Mouse (Mus musculus) midbrain, postnatal 0 days (tissue): ENCODE data around the gene Prima1. TPM values are rescaled to one million over a fixed set of nuclear protein-coding genes. Genes with fewer than 3 reads are reported as not detected.

Experiments
- ATAC-seq: fragments of 200-750 bp; cut with Nextera tagmentation; 2 replicates; pipeline ENCODE4 v1.8.0; 2017; ENCODE audit warnings: moderate number of reproducible peaks, mild to moderate bottlenecking, moderate TSS enrichment, moderate library complexity; ENCODE audit not compliant: low FRiP score
- DNase-seq: peaks from one replicate; pipeline ENCODE4 v3.0.0-alpha.2; 2015; ENCODE audit warnings: low spot score
- H3K27ac ChIP-seq: fragments of 300-500 bp; sonication (generic); 2 replicates; pipeline ENCODE4 v1.5.1; 2014; ENCODE audit warnings: low read depth, mild to moderate bottlenecking, low read length, mixed read lengths
- H3K27me3 ChIP-seq: fragments of 300-500 bp; sonication (generic); 2 replicates; pipeline ENCODE4 v1.6.1; 2014; ENCODE audit warnings: low read length, control low read depth, mixed read lengths; ENCODE audit not compliant: insufficient read depth
- H3K36me3 ChIP-seq: fragments of 300-500 bp; sonication (generic); 2 replicates; pipeline ENCODE4 v1.6.1; 2014; ENCODE audit warnings: low read length, control low read depth, mixed read lengths; ENCODE audit not compliant: insufficient read depth
- H3K4me1 ChIP-seq: fragments of 300-500 bp; sonication (generic); 2 replicates; pipeline ENCODE4 v1.6.1; 2014; ENCODE audit warnings: mild to moderate bottlenecking, control low read depth, antibody characterized with exemption, low read length, mixed read lengths; ENCODE audit not compliant: insufficient read depth
- H3K4me2 ChIP-seq: fragments of 300-500 bp; sonication (generic); 2 replicates; pipeline ENCODE4 v1.6.1; 2014; ENCODE audit warnings: low read depth, mild to moderate bottlenecking, low read length, mixed read lengths; ENCODE audit not compliant: poor library complexity, severe bottlenecking
- H3K4me3 ChIP-seq: fragments of 300-500 bp; sonication (generic); 2 replicates; pipeline ENCODE4 v1.5.1; 2014; ENCODE audit warnings: low read depth, mild to moderate bottlenecking, low read length, moderate library complexity
- H3K9ac ChIP-seq: fragments of 300-500 bp; sonication (generic); replicated peaks from 2 replicates; pipeline ENCODE4 v1.6.1; 2014; ENCODE audit warnings: mild to moderate bottlenecking, low read length, moderate library complexity, mixed read lengths; ENCODE audit not compliant: poor library complexity, severe bottlenecking
- H3K9me3 ChIP-seq: fragments of 300-500 bp; sonication (generic); 2 replicates; pipeline ENCODE4 v1.6.1; 2016; ENCODE audit warnings: low read length, control low read depth
- CTCF ChIP-seq: IDR thresholded peaks from 2 replicates; pipeline ENCODE4 v1.5.1; 2016; ENCODE audit warnings: antibody characterized with exemption, mild to moderate bottlenecking
- WGBS: fragments of 180-500 bp; shearing (Covaris S2); extraction: QIAGEN DNeasy Blood & Tissue Kit; methylation state at CpG from one replicate; pipeline ENCODE4 v1.1.7; 2014; 5-methylcytosine and 5-hydroxymethylcytosine counted together
- polyA plus RNA-seq: library from polyadenylated mRNA; unstranded; fragments of >200 nt; fragmentation: Nextera tagmentation; extraction: Ambion mirVana; gene quantifications from 2 replicates; pipeline ENCODE4 v1.2.1, GENCODE M21; 2015
- total RNA-seq: library from RNA; depleted of rRNA; stranded (reverse); fragments of >200 nt; gene quantifications from 2 replicates; pipeline ENCODE4 v1.2.3, GENCODE M21; 2014

Prima1 gene
- total and polyA plus RNA-seq, 2 experiments from 2014 or later, result 0.44 to 0.46 TPM

GRCm38 (mm10) chr12:103215877-103216610, 25.9 kb downstream of the Prima1 start:
- no peak for DNase-seq
- WGBS, result 71% methylated on average over 6 of the region's 6 CpGs
- no peaks in the 10 kb centered on the region for H3K27me3 ChIP-seq

GRCm38 (mm10) chr12:103214797-103215196, 27.2 kb downstream of the Prima1 start:
- DNase-seq (no peak), ATAC-seq (no peak)
- WGBS, result 92% methylated on average over 2 of the region's 2 CpGs
- Histone ChIP-seq H3K36me3 (no peaks in the 10 kb centered on the region), H3K4me1 (no peaks in the 10 kb centered on the region), H3K27ac (no peak overlapping the region), H3K9me3 (no peaks in the 10 kb centered on the region), H3K4me3 (no peak overlapping the region), H3K27me3 (no peaks in the 10 kb centered on the region), H3K9ac (no peak overlapping the region), H3K4me2 (no peak overlapping the region)
- no peak for TF ChIP-seq CTCF

More at GRCm38 (mm10) chr12:103215877-103216610, 25.9 kb downstream of the Prima1 start:
- no peak for ATAC-seq
- Histone ChIP-seq H3K4me3 (no peak overlapping the region), H3K36me3 (no peaks in the 10 kb centered on the region), H3K27ac (no peak overlapping the region), H3K4me1 (no peaks in the 10 kb centered on the region), H3K9ac (no peak overlapping the region), H3K9me3 (no peaks in the 10 kb centered on the region), H3K4me2 (no peak overlapping the region)
- no peak for TF ChIP-seq CTCF

DNA sequence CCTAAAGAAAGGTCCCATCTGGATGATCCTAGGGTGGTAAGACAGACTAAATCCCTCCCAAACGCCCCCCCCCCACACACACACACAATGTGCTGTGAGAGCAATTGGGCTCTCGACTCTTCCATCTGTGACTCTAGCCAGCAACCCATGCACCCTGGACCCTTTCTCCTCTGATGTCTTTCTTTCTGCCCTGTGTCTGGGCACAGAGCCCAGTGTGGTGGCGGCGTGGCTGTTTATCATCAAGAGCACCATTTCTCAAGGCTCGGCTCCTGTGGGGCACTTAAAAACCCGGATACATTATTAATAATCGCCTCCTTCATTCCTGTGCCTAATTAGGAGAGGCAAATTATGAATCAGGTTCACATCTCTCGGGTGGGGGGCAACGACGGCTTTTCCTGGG, 27.7 kb downstream of the Prima1 start:
- no peak for TF ChIP-seq CTCF
- H3K4me3 ChIP-seq, result no peak overlapping the region
- no peaks in the 10 kb centered on the region for H3K36me3 ChIP-seq
- ATAC-seq, result no peak
- H3K9ac ChIP-seq, result no peak overlapping the region
- no peak overlapping the region for H3K27ac ChIP-seq
- DNase-seq, result peak; percentile 75
- H3K4me1 ChIP-seq, result no peaks in the 10 kb centered on the region
- no peaks in the 10 kb centered on the region for H3K27me3 ChIP-seq
- H3K4me2 ChIP-seq, result no peak overlapping the region
- no peaks in the 10 kb centered on the region for H3K9me3 ChIP-seq
- WGBS, result 32% methylated on average over 10 of the region's 10 CpGs

DNA sequence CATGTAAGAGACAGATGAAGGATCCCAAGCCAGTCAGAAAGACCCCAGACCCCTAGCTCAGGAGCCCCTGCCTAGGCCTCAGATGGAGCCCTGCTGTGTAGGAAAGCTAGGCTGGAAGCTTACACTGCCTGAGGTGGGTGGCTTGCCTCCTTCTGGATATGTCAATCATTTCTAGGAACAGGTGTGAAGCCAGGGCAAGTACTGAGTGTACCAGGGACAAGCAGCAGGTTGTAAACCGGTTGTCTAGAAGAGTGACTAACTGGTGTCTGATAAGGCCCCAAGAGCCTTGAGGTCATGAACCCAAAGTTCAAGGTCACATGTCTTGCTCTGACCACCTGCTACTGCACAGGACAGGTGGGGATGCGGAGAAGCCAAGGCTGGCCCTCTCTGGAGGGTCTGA, 28.4 kb downstream of the Prima1 start:
- TF ChIP-seq CTCF, result no peak
- no peaks in the 10 kb centered on the region for H3K27me3 ChIP-seq
- 91% methylated on average over 2 of the region's 2 CpGs for WGBS
- no peaks in the 10 kb centered on the region for H3K4me1 ChIP-seq
- no peak overlapping the region for H3K4me3 ChIP-seq
- H3K36me3 ChIP-seq, result no peaks in the 10 kb centered on the region
- no peaks in the 10 kb centered on the region for H3K9me3 ChIP-seq
- DNase-seq, result no peak
- no peak overlapping the region for H3K27ac ChIP-seq
- H3K4me2 ChIP-seq, result no peak overlapping the region
- H3K9ac ChIP-seq, result no peak overlapping the region
- ATAC-seq, result no peak

GRCm38 (mm10) chr12:103211078-103211477, 30.9 kb downstream of the Prima1 start:
- no peak for TF ChIP-seq CTCF
- no peak overlapping the region for H3K4me3 ChIP-seq
- ATAC-seq, result no peak
- H3K9me3 ChIP-seq, result no peaks in the 10 kb centered on the region
- H3K36me3 ChIP-seq, result no peaks in the 10 kb centered on the region
- H3K4me2 ChIP-seq, result no peak overlapping the region
- H3K9ac ChIP-seq, result no peak overlapping the region
- no peak for DNase-seq
- 54% methylated on average over 5 of the region's 5 CpGs for WGBS
- H3K27ac ChIP-seq, result no peak overlapping the region
- H3K4me1 ChIP-seq, result no peaks in the 10 kb centered on the region
- no peaks in the 10 kb centered on the region for H3K27me3 ChIP-seq

DNA sequence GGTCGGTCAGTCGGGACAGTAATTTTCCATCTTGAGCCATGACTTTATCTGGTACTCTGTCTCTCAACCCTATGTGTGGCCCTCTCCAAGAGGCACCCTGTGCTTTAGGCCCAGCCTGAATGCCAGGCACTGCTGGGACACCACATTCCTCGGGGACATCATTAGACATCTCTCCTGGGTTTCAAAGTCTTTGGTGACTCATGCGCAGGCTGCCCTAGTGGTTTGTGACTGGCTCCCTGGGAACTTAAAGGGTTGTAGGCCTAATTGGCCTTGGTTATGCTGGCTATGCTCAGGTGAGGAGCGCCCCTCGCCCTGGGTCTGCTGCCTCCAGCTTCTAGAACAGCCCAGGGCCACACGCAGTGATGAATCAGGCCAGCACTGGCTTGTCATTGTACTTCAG, 32.4 kb downstream of the Prima1 start:
- H3K4me2 ChIP-seq, result no peak overlapping the region
- no peak overlapping the region for H3K4me3 ChIP-seq
- ATAC-seq (no peak), DNase-seq (no peak)
- no peaks in the 10 kb centered on the region for H3K4me1 ChIP-seq
- no peak for TF ChIP-seq CTCF
- no peaks in the 10 kb centered on the region for H3K9me3 ChIP-seq
- no peak overlapping the region for H3K9ac ChIP-seq
- H3K36me3 ChIP-seq, result no peaks in the 10 kb centered on the region
- 96% methylated on average over 7 of the region's 7 CpGs for WGBS
- no peak overlapping the region for H3K27ac ChIP-seq
- no peaks in the 10 kb centered on the region for H3K27me3 ChIP-seq
